In genomic region chr9:118706176-118706975, GRCm38 (mm10) we compare ENCODE assay signal across 9 mouse cellular contexts.
A peak's percentile ranks its signal among the peaks of the same experiment; 100 is the strongest.
DNase-seq lines count a peak whose midpoint lies in the region; ATAC-seq and TF ChIP-seq lines count a peak whose summit lies in the region.
"Had no signal": no experiment of that assay in that cellular context is flagged by ENCODE, and none has a peak within 500 bp of the region (broad histone marks: within the 10 kb centered on the region; RNA-seq: fewer than 3 reads in every experiment).

No protein-coding gene starts in this region.

- 0 out of 2 replicates have a peak, but pooled peaks cover 3% of the 10 kb centered on the region for H3K36me3 ChIP-seq in heart, embryonic 11.5 days (ENCODE audit: control insufficient read depth, insufficient read depth, low read length)
- peaks cover 5% of the 10 kb centered on the region; the same call in 1 of the 2 replicates for H3K36me3 ChIP-seq in embryonic facial prominence, embryonic 15.5 days
- no peaks in the 10 kb centered on the region for H3K36me3 ChIP-seq in lung, postnatal 0 days (ENCODE audit: insufficient read depth, low read length)

- no peaks in the 10 kb centered on the region for H3K9me3 ChIP-seq in heart, embryonic 11.5 days (replicated peaks; ENCODE audit: control insufficient read depth, low read length)
- H3K9me3 ChIP-seq in embryonic facial prominence, embryonic 15.5 days (replicated peaks) = no peaks in the 10 kb centered on the region
- H3K9me3 ChIP-seq in lung, postnatal 0 days (ENCODE audit: low read length) = no peaks in the 10 kb centered on the region

- TF ChIP-seq CTCF in lung, postnatal 0 days (IDR thresholded peaks at IDR 0.05) = no peak

- no peaks in the 10 kb centered on the region for H3K27me3 ChIP-seq in heart, embryonic 11.5 days (ENCODE audit: control insufficient read depth, insufficient read depth, low read length)
- no peaks in the 10 kb centered on the region for H3K27me3 ChIP-seq in embryonic facial prominence, embryonic 15.5 days
- 0 out of 2 replicates have a peak, but pooled peaks cover 3% of the 10 kb centered on the region for H3K27me3 ChIP-seq in lung, postnatal 0 days (replicated peaks; ENCODE audit: insufficient read depth, low read length)

- no peak overlapping the region for H3K9ac ChIP-seq in heart, embryonic 11.5 days (ENCODE audit: low read depth, low read length)
- H3K9ac ChIP-seq in embryonic facial prominence, embryonic 15.5 days = no peak overlapping the region
- no peak overlapping the region for H3K9ac ChIP-seq in lung, postnatal 0 days (replicated peaks; ENCODE audit: low read depth)

- DNase-seq in heart, adult 11 months = peak; percentile 93
- DNase-seq in CD4-positive helper T cell, adult 2 months (ENCODE audit: low read depth, low spot score) = peak; percentile 65
- peak; percentile 93 for DNase-seq in lung, postnatal 0 days (ENCODE audit: low spot score)
- no peak for DNase-seq in right cerebral cortex, postnatal 36 days (ENCODE audit: low spot score in 2 of 2)
- no peak for DNase-seq in urinary bladder, postnatal 4 days (ENCODE audit: low spot score in 2 of 2)
- DNase-seq: gastrocnemius, postnatal 36 days had no signal

- H3K4me3 ChIP-seq in heart, embryonic 11.5 days (ENCODE audit: low read depth, low read length) = no peak overlapping the region
- no peak overlapping the region for H3K4me3 ChIP-seq in embryonic facial prominence, embryonic 15.5 days (replicated peaks)
- H3K4me3 ChIP-seq in lung, postnatal 0 days (ENCODE audit: low read depth, low read length) = no peak overlapping the region

- peaks cover 6% of the 10 kb centered on the region for H3K4me1 ChIP-seq in heart, embryonic 11.5 days (ENCODE audit: control insufficient read depth, insufficient read depth, low read length)
- peaks cover 28% of the 10 kb centered on the region for H3K4me1 ChIP-seq in embryonic facial prominence, embryonic 15.5 days
- peaks cover 7% of the 10 kb centered on the region for H3K4me1 ChIP-seq in lung, postnatal 0 days (ENCODE audit: insufficient read depth, low read depth, low read length)

- H3K4me2 ChIP-seq in heart, embryonic 11.5 days = no peak overlapping the region
- H3K4me2 ChIP-seq in embryonic facial prominence, embryonic 15.5 days (replicated peaks) = no peak overlapping the region
- H3K4me2 ChIP-seq in lung, postnatal 0 days (replicated peaks; ENCODE audit: low read depth, low read length) = no peak overlapping the region

- ATAC-seq in heart, embryonic 11.5 days (replicated peaks; ENCODE audit: insufficient number of reproducible peaks, low FRiP score, low TSS enrichment) = no peak
- 0 out of 2 replicates have a peak, but pooled peaks have one; percentile 16 for ATAC-seq in embryonic facial prominence, embryonic 15.5 days (ENCODE audit: insufficient number of reproducible peaks, low FRiP score, low TSS enrichment, low read depth)
- peak; percentile 36 for ATAC-seq in lung, postnatal 0 days
- no peak for ATAC-seq in erythroblast, adult 5-6 weeks (replicated peaks; ENCODE audit: low FRiP score, poor library complexity, severe bottlenecking)

- H3K27ac ChIP-seq in heart, embryonic 11.5 days (ENCODE audit: low read depth, low read length) = no peak overlapping the region
- H3K27ac ChIP-seq in embryonic facial prominence, embryonic 15.5 days (replicated peaks) = no peak overlapping the region; the same call in 1 of the 2 replicates
- no peak overlapping the region for H3K27ac ChIP-seq in lung, postnatal 0 days (ENCODE audit: low read length)

- 63% methylated on average over 18 of the region's 18 CpGs for WGBS in heart, embryonic 11.5 days (ENCODE audit: insufficient replicate concordance)
- WGBS in embryonic facial prominence, embryonic 15.5 days = 32% methylated on average over 18 of the region's 18 CpGs
- WGBS in lung, postnatal 0 days = 28% methylated on average over 18 of the region's 18 CpGs

- TF ChIP-seq EP300 in lung, postnatal 0 days (IDR thresholded peaks at IDR 0.05) = peak; percentile 40; the same call in 1 of the 2 replicates

Comparison
In these comparisons a context has a peak if more than half of its experiments do, and no peak if none do; other contexts are left out.
1. DNase-seq: peak in heart, adult 11 months (single experiment), CD4-positive helper T cell, adult 2 months (single experiment) and lung, postnatal 0 days (single experiment); none in right cerebral cortex, postnatal 36 days (0 of 2) and urinary bladder, postnatal 4 days (0 of 2).
2. ATAC-seq: peak in embryonic facial prominence, embryonic 15.5 days (single experiment) and lung, postnatal 0 days (single experiment); none in heart, embryonic 11.5 days (single experiment) and erythroblast, adult 5-6 weeks (single experiment).